Mouse (Mus musculus) retina, postnatal 1 day (tissue): ENCODE measurements around the gene Zfp488.
A peak's percentile ranks its signal among the peaks of the same experiment; 100 is the strongest.

Experiments used
- DNase-seq: peaks from one replicate; pipeline ENCODE4 v3.0.0-alpha.2; 2012

Zfp488 gene

DNA sequence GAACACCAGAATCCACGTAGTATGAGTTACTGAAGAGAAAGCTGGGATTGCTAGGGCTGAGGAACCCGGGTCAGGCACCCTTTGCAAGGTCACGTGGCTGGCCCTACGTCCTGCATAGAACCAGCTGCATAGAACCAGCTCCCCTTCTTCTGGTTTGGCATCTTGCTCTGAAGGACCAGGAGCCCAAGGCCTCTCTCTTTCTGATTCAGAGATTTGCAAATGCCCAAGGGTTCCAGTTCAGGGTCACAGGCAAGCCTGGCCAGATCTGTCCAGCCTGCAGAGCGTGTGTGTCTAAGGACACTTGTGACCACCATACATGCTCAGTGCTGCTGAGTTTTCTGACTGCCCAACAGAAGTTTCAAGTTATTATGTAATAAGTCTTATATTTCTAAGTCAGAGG, 36.3 kb downstream of the Zfp488 start:
- no peak for DNase-seq

DNA sequence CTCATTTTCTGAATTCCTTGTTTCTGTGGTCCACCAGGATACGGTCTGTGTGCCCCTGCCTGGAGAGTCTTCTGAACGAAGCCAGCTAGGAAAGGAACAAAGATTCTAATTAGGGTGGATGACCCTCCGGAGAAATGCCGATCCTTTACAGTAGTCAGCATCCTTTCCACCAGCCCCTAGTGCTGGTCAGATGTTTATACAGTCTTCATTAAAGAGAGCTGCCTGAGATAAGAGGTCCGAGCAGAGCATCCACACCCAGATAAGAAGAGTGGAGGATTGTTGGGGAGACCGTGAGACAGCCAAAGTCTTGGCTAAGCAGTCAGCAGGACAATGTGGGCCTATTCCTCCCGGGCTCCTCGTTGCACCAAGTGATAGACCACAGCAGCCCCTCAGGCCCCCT, 37.8 kb downstream of the Zfp488 start, which contains the start of gene Gdf2:
TSS of gene Gdf2 (plus strand) at position 301 of the 400 bp plus-strand sequence.
- DNase-seq, result no peak

- DNase-seq, result peak; percentile 82
Measured at GRCm38 (mm10) chr14:33939117-33939516, 39.4 kb downstream of the Zfp488 start.

GRCm38 (mm10) chr14:33933778-33934317, 44.7 kb downstream of the Zfp488 start:
- DNase-seq, result peak; percentile 71

DNA sequence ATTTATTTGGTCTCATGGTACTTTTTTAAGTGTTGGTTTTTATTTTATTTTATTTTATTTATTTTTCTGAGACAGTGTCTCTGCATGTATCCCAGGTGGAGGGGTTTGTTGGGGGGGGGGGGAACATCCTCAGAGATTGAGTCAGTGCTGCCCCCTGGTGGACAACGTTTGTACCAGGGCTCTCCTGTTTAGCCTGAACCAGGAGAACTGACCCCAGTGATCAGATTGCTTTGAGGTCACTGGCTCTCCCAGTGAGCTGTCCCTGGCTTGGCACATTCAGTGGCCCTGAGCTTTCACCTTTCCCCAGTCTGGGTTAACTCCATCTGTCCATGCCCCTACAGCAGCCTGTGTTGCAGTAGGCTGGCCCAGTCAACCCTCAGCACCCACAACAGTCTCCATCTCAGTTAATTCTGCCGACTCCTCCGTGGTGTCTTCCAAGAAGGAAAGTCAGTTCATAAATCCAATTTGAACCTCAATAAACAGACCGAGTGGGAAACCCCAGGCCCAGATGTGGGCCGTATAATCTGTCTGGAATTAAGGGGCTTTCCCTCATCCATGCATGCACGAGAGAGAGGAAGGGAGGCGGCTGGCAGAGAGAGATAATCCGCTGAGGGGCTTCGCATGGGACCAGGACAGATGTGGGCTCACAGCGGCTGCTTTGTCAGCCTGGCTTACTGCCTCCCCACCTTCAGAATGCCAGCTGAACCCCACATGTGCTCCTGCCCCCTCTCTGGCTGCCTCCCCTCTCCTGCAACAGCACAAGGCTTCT, 45.4 kb downstream of the Zfp488 start:
- peak; percentile 77 for DNase-seq

DNA sequence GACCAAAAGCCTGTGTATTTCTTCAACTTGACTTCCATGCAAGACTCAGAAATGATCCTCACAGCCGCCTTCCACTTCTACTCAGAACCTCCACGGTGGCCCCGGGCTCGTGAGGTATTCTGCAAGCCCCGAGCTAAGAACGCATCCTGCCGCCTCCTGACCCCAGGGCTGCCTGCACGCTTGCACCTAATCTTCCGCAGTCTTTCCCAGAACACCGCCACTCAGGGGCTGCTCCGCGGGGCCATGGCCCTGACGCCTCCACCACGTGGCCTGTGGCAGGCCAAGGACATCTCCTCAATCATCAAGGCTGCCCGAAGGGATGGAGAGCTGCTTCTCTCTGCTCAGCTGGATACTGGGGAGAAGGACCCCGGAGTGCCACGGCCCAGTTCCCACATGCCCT, 46.7 kb downstream of the Zfp488 start:
- no peak for DNase-seq

DNA sequence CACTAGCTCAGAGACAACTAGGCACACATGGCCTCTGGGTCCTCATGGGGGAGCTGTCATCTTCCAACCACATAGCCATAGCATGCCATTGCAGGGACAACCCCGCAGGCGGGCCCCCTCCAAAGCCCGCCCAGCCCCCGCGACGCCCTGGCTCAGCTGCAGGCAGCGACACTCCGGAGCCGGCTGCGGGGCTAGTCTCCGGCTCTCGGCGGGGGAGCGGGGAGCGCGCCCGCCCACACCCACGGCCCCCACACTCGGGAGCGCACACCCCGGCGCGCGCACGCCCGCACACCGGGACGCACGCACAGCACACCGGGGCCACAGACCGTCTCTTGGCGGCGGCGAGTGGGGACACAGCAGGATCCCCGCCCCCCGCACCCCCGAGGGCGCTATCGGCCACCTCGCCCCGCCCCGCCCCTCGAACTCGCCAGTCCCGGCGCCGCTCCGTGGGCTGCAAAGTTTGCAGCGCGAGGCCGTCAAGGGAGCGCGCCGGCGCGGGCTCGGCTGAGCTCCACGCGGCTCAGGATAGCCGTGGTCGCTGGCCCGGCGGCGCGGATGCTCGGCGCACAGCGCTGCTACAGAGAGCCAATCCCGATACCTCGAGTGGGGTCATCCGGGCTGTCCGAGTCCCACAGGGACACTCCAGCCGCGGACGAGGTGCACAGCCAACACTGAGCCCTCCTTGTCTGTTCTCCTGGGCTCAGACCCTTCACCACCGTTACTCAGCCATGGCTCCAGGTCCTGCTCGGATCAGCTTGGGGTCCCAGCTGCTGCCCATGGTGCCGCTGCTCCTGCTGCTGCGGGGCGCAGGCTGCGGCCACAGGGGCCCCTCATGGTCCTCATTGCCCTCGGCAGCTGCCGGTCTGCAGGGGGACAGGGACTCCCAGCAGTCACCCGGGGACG, 55.1 kb downstream of the Zfp488 start, which contains the start of gene Gdf10:
TSS of gene Gdf10 (plus strand) at position 420 of the 903 bp plus-strand sequence.
- DNase-seq, result peak; percentile 74

- DNase-seq, result no peak
Measured at GRCm38 (mm10) chr14:33922771-33923167, 55.8 kb downstream of the Zfp488 start.

DNA sequence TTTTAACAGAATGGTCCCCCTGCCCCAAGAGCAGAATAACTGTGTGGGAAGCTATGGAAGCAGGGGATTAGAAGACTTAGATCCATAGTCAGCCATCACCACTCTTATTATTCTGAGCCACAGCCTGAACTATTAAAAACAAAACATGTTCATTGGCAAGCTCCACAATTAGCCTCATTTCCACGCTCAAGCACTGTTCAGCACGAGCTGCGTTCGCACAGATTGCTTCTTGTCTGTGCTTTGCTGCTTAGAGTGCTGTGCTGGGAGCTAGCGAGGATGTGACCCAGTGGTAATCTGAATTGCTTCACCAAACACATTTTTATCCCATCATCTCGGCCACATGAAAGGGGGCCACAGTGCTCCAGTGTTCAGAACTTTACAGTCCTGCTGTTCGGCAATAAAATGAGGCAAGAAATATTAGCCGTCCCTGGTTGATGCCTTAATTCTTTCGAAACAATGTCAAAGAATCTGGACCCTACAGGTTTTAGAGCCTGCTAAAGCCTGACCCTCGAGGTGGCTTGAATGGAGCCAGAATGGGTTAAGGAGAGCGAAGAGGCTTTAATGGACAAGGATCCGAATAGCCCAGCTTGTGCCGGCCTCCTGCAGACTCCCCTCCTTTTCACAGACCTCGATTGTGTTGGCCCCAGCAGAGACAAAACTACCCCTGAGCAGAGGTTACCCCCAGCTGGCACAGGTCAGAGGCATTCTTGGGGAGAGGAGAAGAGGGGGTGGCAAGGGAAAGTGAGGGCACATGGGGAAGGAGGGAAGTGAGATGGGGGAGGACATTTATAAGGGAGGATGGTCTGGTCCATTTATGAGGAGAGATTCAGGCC, 57.6 kb downstream of the Zfp488 start:
- DNase-seq, result peak; percentile 53
